Comparison of ENCODE assay signal across 27 mouse cellular contexts in genomic region chr8:34574009-34574408, GRCm38 (mm10).
A peak's percentile ranks its signal among the peaks of the same experiment; 100 is the strongest.
DNase-seq lines count a peak whose midpoint lies in the region; ATAC-seq and TF ChIP-seq lines count a peak whose summit lies in the region.
"Had no signal": no experiment of that assay in that cellular context is flagged by ENCODE, and none has a peak within 500 bp of the region (broad histone marks: within the 10 kb centered on the region; RNA-seq: fewer than 3 reads in every experiment).

No protein-coding gene starts in this region.

- H3K4me1 ChIP-seq in lung, embryonic 16.5 days (replicated peaks; ENCODE audit: control insufficient read depth, insufficient read depth, low read length), result peaks cover 14% of the 10 kb centered on the region
- H3K4me1 ChIP-seq in brown adipose tissue, adult 24 weeks (ENCODE audit: control insufficient read depth, insufficient read depth, insufficient read length, low read length), result peaks cover 3% of the 10 kb centered on the region; the same call in 1 of the 2 replicates
- no peaks in the 10 kb centered on the region for H3K4me1 ChIP-seq in limb, embryonic 14.5 days (ENCODE audit: control insufficient read depth, insufficient read depth, low read length)
- H3K4me1 ChIP-seq: forebrain, embryonic 13.5 days; heart, embryonic 15.5 days; neural tube, embryonic 12.5 days had no signal

- H3K4me2 ChIP-seq in lung, embryonic 16.5 days (ENCODE audit: low read depth, low read length), result peak overlapping the region; percentile 39
- no peak overlapping the region for H3K4me2 ChIP-seq in limb, embryonic 14.5 days (replicated peaks; ENCODE audit: low read depth, low read length, severe bottlenecking)
- H3K4me2 ChIP-seq: forebrain, embryonic 13.5 days; heart, embryonic 15.5 days; hindbrain, embryonic 12.5 days; limb, embryonic 13.5 days; neural tube, embryonic 12.5 days had no signal

- TF ChIP-seq POLR2A in limb, embryonic 14.5 days (IDR thresholded peaks at IDR 0.05; ENCODE audit: borderline replicate concordance, extremely low read depth, insufficient read depth, insufficient read length), result no peak

- H3K27ac ChIP-seq in lung, embryonic 16.5 days (ENCODE audit: low read length), result peak overlapping the region; percentile 88
- peak overlapping the region; percentile 73 for H3K27ac ChIP-seq in brown adipose tissue, adult 24 weeks (replicated peaks; ENCODE audit: low read depth, low read length)
- no peak overlapping the region for H3K27ac ChIP-seq in limb, embryonic 14.5 days (replicated peaks; ENCODE audit: low read depth, low read length)
- H3K27ac ChIP-seq: forebrain, embryonic 13.5 days; gastrocnemius, adult 2 months; heart, embryonic 15.5 days; hindbrain, embryonic 12.5 days; hindbrain, postnatal 0 days; liver, embryonic 14.5 days; midbrain, embryonic 10.5 days; neural tube, embryonic 12.5 days had no signal

- no peaks in the 10 kb centered on the region for H3K9me3 ChIP-seq in lung, embryonic 16.5 days (ENCODE audit: control insufficient read depth, low read length)
- H3K9me3 ChIP-seq in limb, embryonic 14.5 days (ENCODE audit: control insufficient read depth, low read length), result no peaks in the 10 kb centered on the region
- H3K9me3 ChIP-seq: forebrain, embryonic 13.5 days; heart, embryonic 15.5 days; hindbrain, embryonic 12.5 days; limb, embryonic 13.5 days; midbrain, embryonic 10.5 days; neural tube, embryonic 12.5 days had no signal

- 0 out of 2 replicates have a peak overlapping the region, but pooled peaks have one; percentile 17 for H3K9ac ChIP-seq in lung, embryonic 16.5 days (ENCODE audit: low read length)
- H3K9ac ChIP-seq in limb, embryonic 14.5 days (ENCODE audit: low read depth, low read length, severe bottlenecking), result no peak overlapping the region
- H3K9ac ChIP-seq: forebrain, embryonic 13.5 days; heart, embryonic 15.5 days; hindbrain, embryonic 12.5 days; limb, embryonic 13.5 days; liver, embryonic 14.5 days; neural tube, embryonic 12.5 days had no signal

- 29% methylated on average over 3 of the region's 3 CpGs for WGBS in lung, embryonic 16.5 days
- WGBS in limb, embryonic 14.5 days, result 35% methylated on average over 3 of the region's 3 CpGs

- peak; percentile 24; the same call in 1 of the 2 replicates for ATAC-seq in lung, embryonic 16.5 days (ENCODE audit: low read depth)
- peak; percentile 41; the same call in 1 of the 2 replicates for ATAC-seq in limb, embryonic 14.5 days (ENCODE audit: low FRiP score, low read depth)
- ATAC-seq: forebrain, embryonic 13.5 days; hindbrain, postnatal 0 days had no signal

- H3K27me3 ChIP-seq in lung, embryonic 16.5 days (ENCODE audit: control insufficient read depth, insufficient read depth, low read depth, low read length), result no peaks in the 10 kb centered on the region
- H3K27me3 ChIP-seq in limb, embryonic 14.5 days (ENCODE audit: control insufficient read depth, insufficient read depth, low read length), result no peaks in the 10 kb centered on the region
- H3K27me3 ChIP-seq: forebrain, embryonic 13.5 days; heart, embryonic 15.5 days; hindbrain, embryonic 12.5 days; limb, embryonic 13.5 days; neural tube, embryonic 12.5 days had no signal

- no peak overlapping the region for H3K4me3 ChIP-seq in lung, embryonic 16.5 days (ENCODE audit: low read length)
- H3K4me3 ChIP-seq in brown adipose tissue, adult 24 weeks (ENCODE audit: insufficient read depth, low read depth, low read length), result no peak overlapping the region
- H3K4me3 ChIP-seq in limb, embryonic 14.5 days (replicated peaks; ENCODE audit: low read length), result no peak overlapping the region
- H3K4me3 ChIP-seq: forebrain, embryonic 13.5 days; gastrocnemius, adult 2 months; heart, embryonic 15.5 days; hindbrain, embryonic 12.5 days; limb, embryonic 13.5 days; midbrain, embryonic 10.5 days; myocyte; neural tube, embryonic 12.5 days had no signal

- H3K36me3 ChIP-seq in lung, embryonic 16.5 days (ENCODE audit: control insufficient read depth, insufficient read depth, low read length), result no peaks in the 10 kb centered on the region
- no peaks in the 10 kb centered on the region for H3K36me3 ChIP-seq in limb, embryonic 14.5 days (ENCODE audit: control insufficient read depth, insufficient read depth, low read length)
- H3K36me3 ChIP-seq: heart, embryonic 15.5 days; hindbrain, embryonic 12.5 days; limb, embryonic 13.5 days; midbrain, embryonic 10.5 days; neural tube, embryonic 12.5 days had no signal

- no peak for DNase-seq in lung, adult 18-20 months
- peak; percentile 59 for DNase-seq in forelimb bud, embryonic 11.5 days (ENCODE audit: low read depth, low spot score)
- peak; percentile 26 for DNase-seq in limb, embryonic 14.5 days (ENCODE audit: low spot score)
- DNase-seq in adrenal gland, postnatal 25 days, result no peak
- no peak for DNase-seq in gastrocnemius, postnatal 10 days
- no peak for DNase-seq in right cerebral cortex, adult 2 months (ENCODE audit: low spot score in 2 of 2)
- DNase-seq: B cell, adult 2 months; cerebellum, adult 2 months; cerebellum, postnatal 14 days; gastrocnemius, adult 2 months; heart, postnatal 36 days; kidney, adult 8-10 months; layer of hippocampus, adult 9-11 months; right cerebral cortex, adult 18-20 months; right cerebral cortex, postnatal 4 days; thymus, postnatal 14 days had no signal

Comparison
In these comparisons a context has a peak if more than half of its experiments do, and no peak if none do; other contexts are left out.
1. DNase-seq: peak in forelimb bud, embryonic 11.5 days (single experiment) and limb, embryonic 14.5 days (single experiment); none in lung, adult 18-20 months (0 of 2), adrenal gland, postnatal 25 days (single experiment), gastrocnemius, postnatal 10 days (single experiment) and right cerebral cortex, adult 2 months (0 of 2).